Mouse (Mus musculus): ENCODE measurements around the gene Stx7. TPM values are rescaled to one million over a fixed set of nuclear protein-coding genes. Genes with fewer than 3 reads are reported as not detected.
"Not testable (repeated sequence)": the region's sequence is repeated elsewhere in the genome, so short reads cannot be mapped to it uniquely, and the experiment has no call there.

Stx7 gene
- 2.2 and 2.7 TPM in 2 replicates for polyA plus RNA-seq (2012)

- Histone ChIP-seq H3K4me3 (replicated peaks) (peak within 1 kb of the TSS; percentile 75), H3K9me3 (ENCODE audit: control insufficient read depth, low read length) (no peaks in the 10 kb centered on the region), H3K27me3 (ENCODE audit: control insufficient read depth) (no peaks in the 10 kb centered on the region), H3K36me3 (ENCODE audit: control insufficient read depth) (peaks cover 14% of the 10 kb centered on the region), H3K4me1 (ENCODE audit: control insufficient read depth) (peaks cover 28% of the 10 kb centered on the region)
- no peak for TF ChIP-seq GATA1 (IDR thresholded peaks at IDR 0.05; ENCODE audit: low read length)
- no peak for TF ChIP-seq TAL1 (IDR thresholded peaks at IDR 0.05; ENCODE audit: low read length)
Measured at GRCm38 (mm10) chr10:24149135-24149781, at the start of gene Stx7. Gene Stx7 (plus strand): TSS chr10:24149302.

GRCm38 (mm10) chr10:24101812-24102211 lies 47.3 kb upstream of the Stx7 start, which contains the start of gene Taar8c:
Gene Taar8c (minus strand): TSS chr10:24101912.
- not testable (repeated sequence) for H3K4me1 ChIP-seq (ENCODE audit: control insufficient read depth); H3K4me3 ChIP-seq (replicated peaks); H3K9me3 ChIP-seq (ENCODE audit: control insufficient read depth, low read length); H3K36me3 ChIP-seq (ENCODE audit: control insufficient read depth); H3K27me3 ChIP-seq (ENCODE audit: control insufficient read depth)

DNA sequence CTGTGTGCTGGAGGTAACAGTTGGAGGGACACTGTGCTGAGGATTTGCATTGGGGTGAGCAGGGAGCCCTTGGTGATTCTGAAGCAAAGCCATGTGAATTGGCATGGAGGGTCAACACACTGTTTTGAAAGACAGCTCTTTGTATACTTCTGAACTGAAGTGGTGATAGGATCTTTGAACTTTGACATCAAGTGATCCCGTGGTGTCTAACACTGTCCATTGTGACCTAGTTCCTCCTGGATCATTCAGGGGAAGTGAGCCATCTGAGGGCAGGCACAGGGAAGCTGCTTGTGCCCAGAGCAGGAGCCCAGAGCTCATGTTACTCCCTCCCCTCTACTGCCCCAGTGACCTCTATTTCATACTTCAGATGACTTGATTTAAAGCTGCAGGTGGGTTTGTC lies 45.8 kb upstream of the Stx7 start:
- H3K9me3 ChIP-seq (ENCODE audit: control insufficient read depth, low read length); H3K36me3 ChIP-seq (ENCODE audit: control insufficient read depth); H3K27me3 ChIP-seq (ENCODE audit: control insufficient read depth); H3K4me1 ChIP-seq (ENCODE audit: control insufficient read depth); H3K4me3 ChIP-seq (replicated peaks): not testable (repeated sequence)

DNA sequence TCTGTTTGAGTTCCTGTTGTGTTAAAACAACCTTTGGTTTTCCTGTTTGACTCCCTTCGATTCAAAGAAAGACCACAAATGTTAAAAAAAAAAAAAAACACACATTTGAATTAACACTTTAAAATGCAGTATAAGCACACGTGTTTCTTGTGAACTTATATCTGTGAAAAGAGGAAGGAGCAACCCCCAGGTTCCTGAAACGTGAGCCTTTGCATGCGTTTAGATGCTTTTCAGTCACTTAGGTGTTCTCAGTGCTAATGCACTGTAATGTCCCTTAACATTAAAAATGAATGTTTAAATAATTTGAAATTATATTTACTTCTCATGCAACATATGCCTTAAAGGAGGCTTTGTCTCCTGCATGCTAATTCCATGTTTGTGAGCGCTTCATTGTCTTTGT lies 41.4 kb upstream of the Stx7 start:
- Histone ChIP-seq H3K4me1 (ENCODE audit: control insufficient read depth) (no peaks in the 10 kb centered on the region), H3K36me3 (ENCODE audit: control insufficient read depth) (no peaks in the 10 kb centered on the region), H3K9me3 (ENCODE audit: control insufficient read depth, low read length) (no peaks in the 10 kb centered on the region), H3K27me3 (ENCODE audit: control insufficient read depth) (no peaks in the 10 kb centered on the region), H3K4me3 (replicated peaks) (no peak overlapping the region)
- TF ChIP-seq GATA1 (IDR thresholded peaks at IDR 0.05; ENCODE audit: low read length) (no peak), TAL1 (IDR thresholded peaks at IDR 0.05; ENCODE audit: low read length) (no peak)

DNA sequence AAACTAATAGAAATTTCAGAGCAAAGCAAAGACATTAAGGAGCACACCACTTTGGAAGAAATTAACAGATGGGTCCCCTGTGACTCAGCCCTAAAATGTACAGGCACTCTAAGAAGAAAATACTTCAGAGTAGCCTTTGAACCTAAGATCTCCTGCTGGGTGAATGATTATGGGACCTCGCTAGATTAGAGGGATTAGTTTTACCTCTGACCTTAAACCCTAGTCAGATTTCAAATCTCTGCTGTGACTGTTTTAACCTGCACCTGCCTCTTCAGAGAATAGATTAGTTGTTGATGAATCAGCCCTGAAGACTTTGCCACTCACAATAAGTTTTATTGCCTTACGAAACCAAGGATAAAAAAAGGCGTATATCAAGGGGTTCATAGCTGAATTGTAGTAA lies 40.9 kb upstream of the Stx7 start:
- no peaks in the 10 kb centered on the region for H3K4me1 ChIP-seq (ENCODE audit: control insufficient read depth)

GRCm38 (mm10) chr10:24109434-24109833 lies 39.7 kb upstream of the Stx7 start, which contains the start of gene Taar9:
Gene Taar9 (minus strand): TSS chr10:24109534.
- not testable (repeated sequence) for H3K27me3 ChIP-seq (ENCODE audit: control insufficient read depth); H3K36me3 ChIP-seq (ENCODE audit: control insufficient read depth); H3K9me3 ChIP-seq (ENCODE audit: control insufficient read depth, low read length); H3K4me3 ChIP-seq (replicated peaks); H3K4me1 ChIP-seq (ENCODE audit: control insufficient read depth)

More for the DNA sequence above, 40.9 kb upstream of the Stx7 start:
- H3K4me3 ChIP-seq (replicated peaks): no peak overlapping the region
- H3K36me3 ChIP-seq (ENCODE audit: control insufficient read depth): no peaks in the 10 kb centered on the region
- H3K9me3 ChIP-seq (ENCODE audit: control insufficient read depth, low read length): no peaks in the 10 kb centered on the region
- no peaks in the 10 kb centered on the region for H3K27me3 ChIP-seq (ENCODE audit: control insufficient read depth)
- TF ChIP-seq TAL1 (IDR thresholded peaks at IDR 0.05; ENCODE audit: low read length) (no peak), GATA1 (IDR thresholded peaks at IDR 0.05; ENCODE audit: low read length) (no peak)

DNA sequence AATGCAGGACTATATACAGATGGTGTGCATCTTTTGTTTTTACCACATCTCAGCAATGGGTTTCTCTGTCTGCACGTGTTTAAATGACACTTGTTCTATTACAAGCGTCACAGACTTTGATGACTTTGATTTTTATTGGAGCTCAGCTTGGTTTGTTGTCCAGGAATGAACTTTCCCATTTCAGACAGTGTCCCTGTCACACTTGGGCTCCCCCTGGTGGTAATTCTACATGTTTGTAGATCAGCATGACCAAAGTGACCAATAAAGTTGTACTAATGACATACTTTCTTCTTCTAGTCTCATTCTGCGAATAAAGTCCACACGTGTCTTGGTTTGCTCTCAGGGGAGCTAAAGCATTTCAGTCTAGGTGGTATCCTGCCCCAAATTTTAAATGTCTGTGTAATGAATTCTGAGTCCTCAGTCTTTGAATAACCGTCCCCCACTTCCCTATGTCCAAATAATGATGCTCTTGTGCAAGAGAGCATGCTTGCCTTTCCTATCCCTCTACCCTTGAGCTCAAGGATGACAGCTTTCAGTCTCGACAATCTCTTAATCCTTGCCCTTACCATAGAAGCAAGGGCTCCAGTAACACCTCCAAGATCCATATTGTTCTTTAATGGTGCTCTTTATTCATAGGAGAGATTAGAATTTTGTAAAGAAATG lies 37.9 kb upstream of the Stx7 start:
- Histone ChIP-seq H3K4me3 (replicated peaks) (no peak overlapping the region), H3K27me3 (ENCODE audit: control insufficient read depth) (no peaks in the 10 kb centered on the region)
- TF ChIP-seq TAL1 (IDR thresholded peaks at IDR 0.05; ENCODE audit: low read length): no peak
- TF ChIP-seq GATA1 (IDR thresholded peaks at IDR 0.05; ENCODE audit: low read length): no peak

DNA sequence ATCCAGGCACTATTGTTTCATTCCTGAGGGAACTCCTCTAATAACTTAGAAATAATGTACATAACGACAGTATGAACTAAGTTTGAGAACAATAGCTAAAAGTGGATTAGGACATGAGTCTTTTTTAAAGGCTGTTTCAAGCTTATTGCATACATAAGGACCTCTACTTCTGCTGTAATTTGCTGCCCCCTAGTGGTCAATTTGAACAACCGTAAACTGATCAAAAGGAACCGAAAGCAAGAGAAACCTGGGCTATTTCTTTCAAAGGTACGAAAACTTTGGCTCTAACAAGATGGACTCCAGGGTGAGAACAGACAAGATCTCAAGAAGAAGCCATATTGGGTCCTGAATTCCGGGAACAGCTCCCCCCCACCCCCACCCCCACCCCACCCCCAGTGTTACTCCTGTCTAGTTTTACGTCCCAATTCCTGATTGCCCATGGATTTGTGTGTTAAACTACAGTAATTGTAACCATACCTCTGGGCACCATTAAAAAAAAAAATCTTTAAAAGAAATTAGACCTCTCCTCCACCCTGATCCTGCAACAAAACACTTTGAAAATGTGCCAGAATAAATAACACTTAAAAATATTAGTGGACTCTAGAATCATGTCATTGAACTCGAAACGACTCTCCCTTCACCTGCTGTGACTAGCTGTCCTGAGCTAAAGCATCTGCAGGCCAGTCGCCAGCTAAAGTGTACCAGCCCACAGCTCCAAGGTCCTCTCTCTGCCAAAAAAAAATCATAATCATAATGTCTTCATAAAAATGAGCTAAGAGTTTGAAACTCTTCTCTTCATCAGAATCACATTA lies 17.4 kb upstream of the Stx7 start:
- peak overlapping the region; percentile 23 for H3K4me3 ChIP-seq (replicated peaks)
- TF ChIP-seq GATA1 (IDR thresholded peaks at IDR 0.05; ENCODE audit: low read length): no peak
- no peak for TF ChIP-seq TAL1 (IDR thresholded peaks at IDR 0.05; ENCODE audit: low read length)
- no peaks in the 10 kb centered on the region for H3K27me3 ChIP-seq (ENCODE audit: control insufficient read depth)
- H3K36me3 ChIP-seq (ENCODE audit: control insufficient read depth): no peaks in the 10 kb centered on the region
- peaks cover 25% of the 10 kb centered on the region for H3K4me1 ChIP-seq (ENCODE audit: control insufficient read depth)
- H3K9me3 ChIP-seq (ENCODE audit: control insufficient read depth, low read length): no peaks in the 10 kb centered on the region

More for the DNA sequence above, 37.9 kb upstream of the Stx7 start:
- Histone ChIP-seq H3K9me3 (ENCODE audit: control insufficient read depth, low read length) (no peaks in the 10 kb centered on the region; the same call in 1 of the 2 replicates), H3K36me3 (ENCODE audit: control insufficient read depth) (no peaks in the 10 kb centered on the region), H3K4me1 (ENCODE audit: control insufficient read depth) (no peaks in the 10 kb centered on the region)

DNA sequence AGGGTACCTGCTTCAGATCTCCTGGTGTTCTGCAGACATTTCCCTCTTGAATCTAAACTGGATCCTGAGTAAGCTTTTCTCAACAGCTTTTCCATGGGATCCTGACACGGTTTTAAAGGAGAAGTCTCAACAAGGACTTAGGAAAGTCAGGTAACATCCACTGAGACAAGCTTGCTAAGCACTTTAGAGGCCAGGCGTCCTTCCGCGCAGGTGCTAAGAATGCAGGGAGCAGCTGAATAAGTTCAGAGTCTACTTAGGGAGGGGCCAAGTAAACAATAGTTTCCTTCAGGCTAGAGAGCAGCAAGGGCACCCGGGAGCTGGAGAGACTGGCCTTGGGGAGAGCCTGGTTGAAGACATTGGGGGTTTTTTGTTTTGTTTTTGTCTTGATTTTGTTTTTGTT lies 16.8 kb upstream of the Stx7 start:
- Histone ChIP-seq H3K36me3 (ENCODE audit: control insufficient read depth) (no peaks in the 10 kb centered on the region), H3K27me3 (ENCODE audit: control insufficient read depth) (no peaks in the 10 kb centered on the region), H3K4me3 (replicated peaks) (no peak overlapping the region), H3K9me3 (ENCODE audit: control insufficient read depth, low read length) (no peaks in the 10 kb centered on the region), H3K4me1 (ENCODE audit: control insufficient read depth) (peaks cover 25% of the 10 kb centered on the region)
- no peak for TF ChIP-seq TAL1 (IDR thresholded peaks at IDR 0.05; ENCODE audit: low read length)
- no peak for TF ChIP-seq GATA1 (IDR thresholded peaks at IDR 0.05; ENCODE audit: low read length)

All from erythroblast, embryonic 14.5 days (primary cell).